Mouse (Mus musculus) cerebellum, postnatal 4 days (tissue): ENCODE measurements around the gene Hydin.

Experiments used
- DNase-seq, 2 experiments: peaks; one replicate each; pipeline ENCODE4 v3.0.0; 2022; ENCODE audit warnings: low spot score in 2 of 2, mixed read lengths in 1 of 2

Gene Hydin

DNA sequence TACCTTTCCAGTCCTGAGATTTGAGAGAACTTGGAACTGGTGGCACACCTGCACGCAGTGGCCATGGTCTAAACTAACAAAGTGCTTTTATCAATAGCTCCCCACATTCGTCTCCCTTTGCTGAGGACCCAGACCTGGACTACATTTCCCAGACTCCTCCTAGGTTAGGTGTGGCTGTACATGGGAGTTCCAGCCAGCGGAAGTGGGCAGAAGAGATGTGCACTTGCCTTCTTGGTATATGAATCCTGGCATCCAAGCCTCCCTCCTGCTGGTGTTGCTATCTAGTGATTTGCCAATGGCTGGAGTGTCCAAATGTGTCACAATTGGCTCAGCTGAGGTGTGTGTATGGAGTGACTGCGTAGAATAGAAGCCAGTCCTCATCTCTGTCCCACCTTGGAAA lies 173.8 kb downstream of the Hydin start:
- DNase-seq, result peak in 1 of 2 experiments; percentile 33

DNA sequence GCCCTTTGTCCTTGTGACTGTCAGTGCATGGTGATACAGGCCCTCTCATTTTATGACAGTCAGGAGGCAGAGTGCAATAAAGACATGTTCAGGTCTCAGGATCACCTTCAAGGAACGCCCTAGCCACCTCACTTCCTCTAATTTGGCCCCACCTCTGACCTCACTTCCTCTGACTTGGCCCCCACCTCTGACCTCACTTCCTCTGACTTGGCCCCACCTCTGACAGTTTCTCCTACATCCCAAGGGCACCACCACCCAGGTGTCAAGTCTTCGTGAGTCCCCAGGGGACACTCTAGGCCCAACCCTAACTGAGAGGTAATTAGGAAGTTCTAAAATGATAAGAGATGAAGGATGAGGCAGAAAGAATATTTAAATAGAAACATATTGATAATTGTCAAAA lies 177.5 kb downstream of the Hydin start:
- no peak for DNase-seq

DNA sequence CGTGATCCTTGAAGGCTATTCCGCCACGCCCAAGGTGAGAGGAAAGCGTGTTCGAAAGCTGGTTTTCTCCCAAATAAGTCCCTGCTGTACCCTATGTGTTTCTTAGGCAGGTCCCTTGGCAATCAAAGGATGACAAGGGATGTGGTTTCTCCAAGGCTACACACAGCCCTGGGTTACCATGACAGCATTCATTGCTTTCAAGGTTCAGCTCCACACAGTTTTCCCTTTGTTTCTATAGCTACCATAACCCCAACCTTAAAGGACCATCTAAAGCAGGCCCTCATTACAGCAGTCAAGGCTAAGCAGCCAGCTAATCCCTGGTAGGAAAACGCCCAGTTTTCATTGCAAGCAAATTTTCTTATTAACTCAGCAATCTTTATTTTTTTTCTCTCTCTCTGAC lies 183.7 kb downstream of the Hydin start:
- DNase-seq, result no peak

DNA sequence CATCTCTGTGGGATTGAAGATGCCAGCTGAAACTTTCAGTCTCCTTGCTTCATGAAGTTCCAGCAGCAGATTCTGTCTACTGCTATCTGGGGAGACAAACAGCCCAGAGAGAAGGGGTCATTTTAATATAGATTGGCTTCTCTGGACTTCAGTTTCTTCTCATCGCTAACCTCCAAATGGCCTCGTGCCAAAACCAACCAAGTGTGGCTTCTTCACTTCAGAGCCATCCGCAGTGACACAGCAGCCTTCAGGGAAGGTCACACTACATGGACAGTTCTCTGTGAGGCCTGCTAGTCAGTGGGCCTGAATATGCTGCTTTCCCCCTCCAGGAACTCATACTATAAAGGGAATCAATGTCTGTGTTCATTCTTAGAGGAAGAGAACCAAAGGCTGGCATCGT lies 187.7 kb downstream of the Hydin start:
- DNase-seq, result no peak

DNA sequence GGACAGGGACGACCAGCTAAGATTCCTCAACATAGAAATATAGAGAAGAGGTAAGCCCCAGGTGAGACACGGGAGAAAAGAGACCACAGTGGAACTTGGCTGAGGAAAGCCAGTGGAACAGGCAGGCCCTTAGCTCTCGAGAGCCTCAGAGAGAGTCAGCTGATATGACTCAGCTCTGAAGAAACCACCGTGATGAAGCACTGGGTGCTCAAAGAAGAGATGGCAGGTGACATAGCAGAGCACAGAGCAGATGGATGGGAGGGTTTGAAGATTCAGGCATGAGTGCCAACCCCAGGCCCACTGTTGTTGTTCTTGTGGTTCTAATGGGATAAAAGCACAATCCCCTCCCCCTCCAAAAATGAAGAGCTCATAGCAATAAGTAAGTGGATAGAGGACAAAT lies 190.6 kb downstream of the Hydin start:
- no peak for DNase-seq

DNA sequence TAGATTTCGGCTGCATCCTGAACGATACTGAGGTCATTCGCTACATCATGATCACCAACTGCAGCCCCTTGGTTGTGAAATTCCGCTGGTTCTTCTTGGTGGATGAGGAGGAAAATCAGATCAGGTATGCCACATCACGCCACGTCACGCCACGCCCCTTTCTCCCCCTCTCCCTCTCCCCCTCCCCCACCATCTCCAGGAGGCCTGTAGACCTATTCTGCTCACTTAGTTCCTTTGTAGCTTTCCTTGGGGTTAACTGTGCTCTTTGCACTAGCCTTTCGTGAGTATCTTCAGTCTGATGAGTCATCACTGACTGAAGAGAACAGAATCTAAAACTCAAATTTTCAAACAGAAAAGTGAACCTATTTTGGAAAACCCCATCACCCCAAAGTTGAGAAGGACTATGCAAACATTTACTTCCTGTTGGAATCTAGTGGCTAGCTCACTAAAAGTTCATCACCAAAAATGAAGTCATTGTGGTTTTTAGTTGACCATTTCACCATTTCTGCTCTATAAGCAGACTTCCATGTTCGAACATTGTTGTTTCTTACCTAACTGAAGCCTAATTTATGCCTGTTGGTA lies 195.9 kb downstream of the Hydin start:
- DNase-seq, result no peak

DNA sequence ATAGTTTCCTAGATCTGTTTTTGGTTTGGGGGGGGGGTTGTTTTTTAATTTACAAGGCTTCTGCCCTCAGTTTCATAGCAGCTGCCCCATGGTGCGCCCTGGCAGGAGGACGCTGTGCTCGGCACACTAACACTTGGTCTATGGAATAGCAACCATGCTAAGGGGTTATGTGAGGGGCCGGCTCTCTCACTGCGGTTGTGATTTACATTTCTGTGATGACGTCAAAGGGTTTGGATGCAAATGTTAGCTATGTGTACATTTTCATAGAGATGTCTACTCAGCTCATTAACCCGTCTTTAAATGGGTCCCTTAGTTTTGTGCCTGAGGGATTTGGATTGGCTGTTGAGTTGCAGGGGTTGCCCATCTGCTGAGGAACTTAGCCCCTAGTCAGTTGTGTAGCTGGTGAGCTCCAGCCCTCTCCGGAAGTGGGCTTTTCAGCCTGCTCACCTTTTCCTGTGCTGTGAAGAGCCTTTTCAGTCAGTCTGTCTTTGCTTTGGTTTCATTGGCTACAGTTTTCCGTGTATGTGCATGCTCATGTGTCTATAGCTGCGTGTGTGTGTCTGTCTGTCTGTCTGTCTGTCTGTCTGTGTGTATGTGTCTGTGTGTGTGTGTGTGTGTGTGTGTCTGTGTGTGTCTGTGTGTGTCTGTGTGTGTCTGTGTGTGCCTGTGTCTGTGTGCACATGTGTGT lies 197.1 kb downstream of the Hydin start:
- no peak for DNase-seq

DNA sequence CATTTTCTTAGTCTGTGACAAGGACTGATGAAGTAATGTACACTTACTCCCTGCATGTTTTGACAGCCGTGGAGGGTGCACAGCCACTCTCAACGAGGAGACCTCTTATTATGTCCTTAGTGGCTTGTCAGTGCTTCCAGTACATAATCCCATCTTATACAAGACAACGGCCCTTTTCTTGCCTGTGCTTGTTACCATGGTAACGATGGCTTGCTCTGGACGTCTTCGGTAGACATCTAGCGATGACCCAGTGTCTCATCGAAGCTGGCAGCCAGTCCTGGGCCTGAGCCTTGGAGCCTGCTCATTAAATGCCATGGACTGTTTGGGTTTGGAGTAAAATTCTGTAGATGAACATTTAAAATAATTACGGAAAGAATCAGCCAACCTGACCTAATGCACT lies 198.8 kb downstream of the Hydin start:
- DNase-seq, result peak in 1 of 2 experiments; percentile 30

DNA sequence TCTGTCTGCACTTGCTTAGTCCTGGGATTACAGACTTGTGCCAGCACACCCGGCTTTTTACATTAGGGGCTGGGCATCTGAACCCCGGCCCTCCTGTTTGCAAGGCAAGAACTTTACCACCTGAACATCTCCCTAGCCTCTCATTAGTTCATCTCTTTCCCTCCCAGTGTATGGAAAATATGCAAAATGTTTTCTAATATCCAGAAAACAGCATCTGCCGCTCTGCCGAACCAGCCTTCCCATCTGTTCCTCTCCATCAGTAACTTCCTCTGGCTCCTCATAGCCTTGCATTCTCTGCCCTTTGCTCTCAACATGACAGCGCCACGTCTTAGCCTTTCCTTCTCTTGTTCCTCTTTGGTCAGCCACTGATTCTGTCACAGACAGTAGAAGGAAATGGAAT lies 210.5 kb downstream of the Hydin start:
- no peak for DNase-seq

DNA sequence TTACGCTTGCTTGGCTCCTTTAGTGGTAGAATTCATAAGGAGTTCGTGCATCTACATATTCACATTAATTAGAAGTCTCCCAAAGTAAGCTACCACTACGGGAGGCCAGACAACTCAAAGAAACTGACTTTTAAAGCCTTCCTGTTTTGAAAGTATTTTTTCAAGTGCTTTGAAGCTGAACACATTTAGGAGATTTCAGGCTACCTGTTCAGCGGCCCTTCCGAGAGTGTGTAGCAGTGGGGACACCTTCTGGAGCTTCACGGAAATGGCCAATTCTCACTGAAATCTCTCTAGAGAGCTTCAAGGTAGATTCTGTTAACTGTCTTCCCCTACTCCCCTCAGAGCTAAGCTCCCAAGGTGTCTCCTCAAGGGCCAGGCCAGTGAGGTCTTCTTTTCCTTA lies 211.8 kb downstream of the Hydin start:
- peak in 1 of 2 experiments; percentile 51 for DNase-seq

DNA sequence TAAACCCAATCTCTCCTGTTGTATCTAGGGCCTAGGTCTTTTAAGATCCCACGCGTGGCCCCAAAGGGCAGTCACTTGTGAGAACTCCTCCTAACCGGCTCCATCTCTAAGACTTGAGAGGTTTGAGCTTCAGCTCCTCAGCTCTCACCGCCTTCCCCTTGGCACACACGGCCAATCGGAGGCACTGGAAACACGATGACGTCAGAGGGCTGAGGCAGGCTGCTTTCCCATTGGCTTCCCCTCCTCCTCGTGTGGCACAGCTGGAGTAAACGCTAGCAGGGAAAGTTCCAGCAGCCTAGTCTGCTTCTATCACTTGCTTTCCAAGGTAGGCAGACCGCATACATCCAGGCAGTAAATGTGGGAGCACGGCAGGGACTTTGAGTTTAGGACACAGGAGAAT lies 212.6 kb downstream of the Hydin start:
- no peak for DNase-seq

DNA sequence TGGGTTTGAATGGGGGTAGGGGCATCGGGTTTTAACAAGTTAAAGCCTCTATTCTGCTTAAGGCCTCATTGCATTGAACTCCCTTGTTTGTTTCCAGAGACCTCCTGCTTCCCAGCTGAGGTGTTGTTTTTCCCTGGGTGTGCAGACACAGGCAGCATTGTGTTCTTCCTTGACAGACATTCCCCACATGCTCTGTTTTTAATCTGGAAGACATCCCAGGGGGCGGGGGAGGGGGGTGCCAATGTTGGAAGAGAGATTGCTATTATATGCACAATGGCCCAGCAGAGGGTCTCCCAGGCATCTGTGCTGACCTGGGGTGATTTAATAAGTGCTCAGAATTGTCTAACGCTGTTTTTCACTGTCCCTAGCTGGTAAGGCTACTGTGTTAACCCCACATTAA lies 215.5 kb downstream of the Hydin start:
- no peak for DNase-seq

DNA sequence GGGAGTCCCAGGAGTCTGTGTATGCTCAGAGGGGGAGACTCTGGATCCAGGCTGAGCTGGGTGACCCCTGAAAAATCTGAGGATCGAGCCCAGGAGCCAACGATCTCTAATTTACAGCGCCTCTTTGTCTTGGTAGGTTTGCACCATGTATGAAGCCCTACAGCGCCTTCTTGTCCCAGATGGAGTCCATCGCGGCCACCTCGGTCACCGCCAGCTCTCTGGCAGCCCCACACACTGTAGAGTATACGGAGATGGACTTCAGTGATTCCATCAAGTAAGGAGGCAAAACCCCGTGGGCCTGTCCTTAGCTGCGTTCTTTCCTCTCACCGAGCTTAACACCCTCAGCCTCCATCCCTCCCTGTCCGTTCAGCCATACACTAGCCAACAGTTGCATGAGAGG lies 218.5 kb downstream of the Hydin start:
- no peak for DNase-seq

DNA sequence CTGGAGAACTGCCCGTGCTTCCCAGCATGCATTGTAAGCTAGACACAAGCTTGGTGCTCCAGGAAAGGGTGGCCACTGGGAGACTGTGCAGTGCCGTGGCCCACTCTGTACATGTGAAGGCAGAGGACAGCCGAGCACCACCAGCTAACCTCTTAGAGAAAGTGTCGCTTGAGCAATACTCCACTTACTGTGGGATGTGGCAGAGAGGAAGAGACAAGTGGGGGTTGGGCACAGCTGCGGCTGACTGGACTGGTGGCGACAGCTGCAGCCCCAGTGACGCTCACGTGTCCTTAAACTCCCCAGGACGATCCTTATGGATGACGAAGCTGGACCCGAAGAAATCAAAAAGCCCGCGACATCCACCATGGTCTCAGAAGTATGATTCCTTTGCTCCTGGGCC lies 219.2 kb downstream of the Hydin start:
- peak in 1 of 2 experiments; percentile 8 for DNase-seq

DNA sequence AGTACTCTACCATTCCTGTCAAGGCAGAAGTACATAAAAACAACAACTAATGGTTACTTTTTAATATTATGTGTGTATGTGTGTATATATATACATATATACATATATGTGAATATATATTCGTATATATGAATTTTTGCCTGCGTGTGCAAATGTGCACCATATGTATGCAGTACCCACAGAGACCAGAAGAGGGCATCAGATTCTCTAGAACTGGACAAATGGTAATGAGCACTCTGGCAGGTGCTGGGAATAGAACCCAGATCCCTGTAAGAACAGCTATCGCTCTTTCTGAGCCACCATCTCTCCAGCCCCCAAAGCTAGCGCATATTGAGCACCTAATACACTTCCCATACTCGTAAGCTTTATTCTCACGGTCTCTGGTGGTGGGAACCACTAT lies 220.9 kb downstream of the Hydin start:
- no peak for DNase-seq

DNA sequence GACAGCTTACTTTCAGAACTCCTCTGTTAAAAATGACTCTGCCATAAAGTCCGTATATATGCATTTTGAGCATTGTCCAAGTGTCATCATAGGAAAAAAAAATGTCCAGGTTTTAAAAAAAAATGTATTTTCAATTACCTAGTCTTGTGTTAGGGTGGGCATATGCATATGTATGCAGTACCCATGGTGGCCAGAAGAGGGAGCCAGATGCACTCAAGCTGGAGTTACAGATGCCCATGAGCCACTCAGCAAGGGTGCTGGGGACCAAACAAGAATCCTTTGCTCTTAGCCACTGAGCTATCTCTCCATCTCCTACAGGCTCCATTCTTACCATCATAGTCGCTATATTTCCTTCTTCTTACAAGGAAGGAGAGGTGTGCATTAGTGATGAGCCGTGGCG lies 222.6 kb downstream of the Hydin start:
- no peak for DNase-seq

DNA sequence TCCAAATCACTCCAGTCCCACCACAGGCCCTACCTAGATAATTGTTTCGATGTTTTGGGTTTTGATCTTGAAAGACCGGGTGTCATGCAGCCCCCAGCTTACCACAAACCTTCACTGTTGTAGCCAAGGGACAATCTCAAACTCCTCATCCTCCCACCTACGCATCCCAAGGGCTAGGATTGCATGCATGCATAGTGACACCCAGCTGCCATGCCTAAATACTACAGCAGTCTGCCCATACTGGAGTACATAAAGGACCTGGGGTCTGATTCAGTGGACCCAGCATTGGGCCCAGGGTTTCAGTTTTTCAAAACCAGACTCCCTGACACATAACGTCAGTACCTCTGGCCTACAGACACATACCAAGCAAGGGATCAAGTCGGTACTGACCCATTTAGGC lies 224.3 kb downstream of the Hydin start:
- no peak for DNase-seq

DNA sequence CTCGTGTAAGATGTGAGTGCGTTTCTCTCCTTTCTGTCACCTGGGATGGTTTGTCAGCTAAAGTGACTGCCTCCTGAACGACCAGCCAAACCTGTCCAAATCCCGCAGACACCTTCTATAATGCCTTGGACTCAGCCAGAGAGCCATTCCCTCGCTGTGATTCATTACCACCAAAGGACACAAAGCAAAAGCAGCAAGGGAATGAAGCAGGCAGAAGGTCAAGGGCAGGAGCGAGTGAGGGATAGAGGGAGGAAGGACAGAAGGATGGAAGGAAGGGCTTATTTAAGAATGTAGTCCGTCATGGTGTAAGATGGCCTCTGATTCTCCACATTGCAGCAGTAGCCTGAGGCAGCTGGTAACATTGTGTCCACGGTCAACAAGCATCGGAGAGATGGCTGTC lies 229.5 kb downstream of the Hydin start:
- DNase-seq, result no peak

DNA sequence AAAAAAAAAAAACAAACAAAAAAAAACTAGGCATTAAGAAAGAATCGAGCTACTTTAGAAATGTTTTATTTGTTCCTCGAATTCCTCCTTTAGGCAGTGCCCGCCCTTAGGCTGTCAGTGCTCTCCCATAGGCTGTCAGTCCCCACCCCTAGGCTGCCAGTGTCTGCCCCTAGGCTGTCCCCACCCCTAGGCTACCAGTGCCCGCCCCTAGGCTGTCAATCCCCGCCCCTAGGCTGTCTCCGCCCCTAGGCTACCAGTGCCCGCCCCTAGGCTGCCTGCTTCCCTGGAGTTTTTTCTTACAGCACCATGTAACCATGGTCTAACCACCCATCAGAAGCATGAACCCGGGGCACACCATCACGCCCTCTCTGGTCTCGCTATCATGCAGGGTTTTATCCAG lies 233.5 kb downstream of the Hydin start:
- no peak for DNase-seq

DNA sequence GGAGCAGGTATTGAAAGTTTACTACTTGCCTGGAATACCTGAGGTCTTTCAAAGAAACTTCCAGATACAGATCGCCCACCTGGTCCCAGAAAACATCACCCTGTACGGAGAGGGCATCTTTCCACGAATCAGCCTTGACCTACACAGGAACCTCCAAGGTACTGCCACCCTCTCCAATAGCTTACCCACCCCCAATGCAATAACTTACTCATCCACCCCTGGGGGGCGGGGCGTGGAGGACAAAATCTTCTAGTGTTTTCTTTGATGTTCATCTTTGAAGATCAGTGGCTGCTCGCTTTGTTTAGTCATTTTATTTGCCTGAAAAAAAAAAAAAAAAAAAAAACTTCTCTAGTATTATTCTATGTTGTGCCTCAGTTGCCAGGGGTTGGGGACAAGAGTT lies 233.9 kb downstream of the Hydin start:
- DNase-seq, result no peak

DNA sequence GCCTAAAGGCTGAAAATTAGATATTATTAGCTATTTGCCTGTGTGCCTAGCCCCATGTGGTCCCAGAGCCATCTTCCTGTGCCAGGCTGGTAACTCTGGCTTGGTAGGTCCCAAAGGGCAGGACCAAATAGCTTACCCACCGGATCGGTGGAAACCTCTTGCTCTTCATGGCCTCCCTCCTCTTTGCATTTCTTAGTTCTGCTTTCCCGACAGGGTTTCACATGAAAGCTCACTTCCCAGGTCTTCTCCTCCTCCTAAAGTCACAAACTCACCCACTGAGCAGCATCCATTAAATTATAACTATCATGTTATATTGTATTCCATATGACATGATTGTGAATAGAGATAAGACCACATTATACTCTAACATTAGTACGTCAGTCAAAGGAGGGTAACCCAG lies 234.6 kb downstream of the Hydin start:
- DNase-seq, result no peak

DNA sequence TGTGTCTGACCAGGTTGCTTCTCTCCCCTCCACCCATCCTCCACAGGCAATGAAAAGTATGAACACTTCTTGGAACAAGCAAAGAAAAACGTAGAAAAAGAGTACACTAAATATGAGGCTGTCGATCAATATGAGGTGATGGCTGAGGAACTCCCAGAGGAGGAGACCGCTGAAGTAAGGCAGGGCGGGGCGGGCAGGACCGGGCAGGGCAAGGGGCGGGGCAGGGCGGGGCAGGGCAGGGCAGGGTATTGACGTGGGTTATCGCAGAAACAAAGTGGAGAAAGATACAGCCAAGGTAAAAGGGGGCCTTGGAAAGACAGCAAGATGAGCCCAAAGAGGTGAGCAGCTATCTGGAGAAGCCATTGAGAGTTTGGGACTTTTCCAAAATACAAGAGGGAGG lies 236.1 kb downstream of the Hydin start:
- DNase-seq, result no peak

DNA sequence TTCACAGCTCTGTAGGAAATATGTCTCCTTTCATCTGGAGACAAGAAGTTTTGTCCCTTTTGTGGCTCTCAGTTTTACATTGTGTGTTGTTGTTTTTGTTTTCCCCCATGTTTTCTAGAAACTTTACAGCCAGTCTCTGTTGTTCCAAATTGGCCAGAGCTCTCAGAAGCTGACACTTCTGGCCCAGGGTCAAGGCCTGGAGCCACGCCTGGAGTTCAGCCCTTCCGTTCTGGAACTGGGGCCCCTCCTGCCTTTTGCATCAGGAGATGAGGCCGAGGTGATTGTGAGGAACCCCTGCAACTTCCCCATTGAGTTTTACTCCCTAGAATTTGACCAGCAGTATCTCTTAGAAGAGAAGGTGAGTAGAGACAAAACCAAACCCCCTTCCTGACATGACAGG lies 242.0 kb downstream of the Hydin start:
- peak in 1 of 2 experiments; percentile 24 for DNase-seq

DNA sequence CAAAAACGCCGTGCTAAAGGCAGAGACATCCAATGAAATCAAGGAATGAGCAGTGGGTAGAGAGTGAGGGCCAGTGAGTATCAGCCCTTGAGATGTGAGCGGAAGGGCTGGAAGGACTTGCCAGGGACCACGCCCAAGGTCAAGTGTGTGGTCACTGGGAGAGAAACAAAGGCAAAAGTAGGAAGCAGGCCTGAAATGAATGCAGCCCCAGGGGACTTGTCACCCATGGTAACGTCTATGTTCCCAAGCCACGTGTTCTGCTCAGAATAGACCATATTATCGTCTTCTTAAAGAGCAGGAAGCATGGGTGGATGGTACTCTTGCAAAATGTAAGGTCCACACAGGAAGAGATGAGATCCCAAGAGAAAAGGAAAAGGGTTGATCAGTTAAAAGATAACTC lies 253.0 kb downstream of the Hydin start:
- no peak for DNase-seq
